Mouse (Mus musculus) small intestine, adult 2 months (tissue): Measurements from ENCODE around the gene Dcaf12. TPM values are rescaled to one million over a fixed set of nuclear protein-coding genes. Genes with fewer than 3 reads are reported as not detected.

ENCODE experiments used
- H3K27ac ChIP-seq: fragments of 200-500 bp; 2 replicates; pipeline ENCODE4 v1.5.1; 2012; ENCODE audit warnings: low read depth, low read length, control low read depth, inconsistent platforms; ENCODE audit not compliant: insufficient read depth
- H3K27me3 ChIP-seq: fragments of 200-500 bp; 2 replicates; pipeline ENCODE4 v1.6.1; 2012; ENCODE audit warnings: mild to moderate bottlenecking, moderate library complexity, low read length, inconsistent platforms; ENCODE audit not compliant: control insufficient read depth, insufficient read depth
- H3K36me3 ChIP-seq: fragments of 200-500 bp; 2 replicates; pipeline ENCODE4 v1.6.1; 2012; ENCODE audit warnings: mild to moderate bottlenecking, low read length, control low read depth, inconsistent platforms; ENCODE audit not compliant: control insufficient read depth, insufficient read depth
- H3K4me1 ChIP-seq: fragments of 200-500 bp; 2 replicates; pipeline ENCODE4 v1.6.1; 2012; ENCODE audit warnings: low read length, inconsistent platforms, mixed read lengths; ENCODE audit not compliant: control insufficient read depth, insufficient read depth, insufficient read length
- H3K4me3 ChIP-seq: fragments of 200-500 bp; 2 replicates; pipeline ENCODE4 v1.5.1; 2012; ENCODE audit warnings: low read depth, mild to moderate bottlenecking, control low read depth, inconsistent platforms, low read length, moderate library complexity
- CTCF ChIP-seq: fragments of 200-500 bp; IDR thresholded peaks from 2 replicates; pipeline ENCODE4 v1.5.1; 2012; ENCODE audit warnings: low read depth, mild to moderate bottlenecking, control low read depth, inconsistent platforms, low read length, moderate library complexity, mixed read lengths; ENCODE audit not compliant: insufficient replicate concordance, insufficient read length; ENCODE audit errors: extremely low read depth
- POLR2A ChIP-seq: fragments of 200-500 bp; IDR thresholded peaks from 2 replicates; pipeline ENCODE4 v1.6.1; 2012; ENCODE audit warnings: low read depth, mild to moderate bottlenecking, control low read depth, inconsistent platforms, low read length, moderate library complexity
- WGBS: fragments of 180-500 bp; shearing (Covaris S2); methylation state at CpG from one replicate; pipeline ENCODE4 v1.1.7; 2018; 5-methylcytosine and 5-hydroxymethylcytosine counted together
- polyA plus RNA-seq: library from polyadenylated mRNA; depleted of rRNA; stranded (reverse); fragments of >200 nt; gene quantifications from 2 replicates; pipeline ENCODE4 v1.2.3, GENCODE M21; 2012

The Dcaf12 gene
- polyA plus RNA-seq, 1 experiment = 27.5 TPM

GRCm38 (mm10) chr4:41293907-41294306 is 20.8 kb downstream of the Dcaf12 start:
- Histone ChIP-seq H3K36me3 (peaks cover 73% of the 10 kb centered on the region), H3K4me1 (no peaks in the 10 kb centered on the region), H3K4me3 (no peak overlapping the region), H3K27me3 (no peaks in the 10 kb centered on the region), H3K27ac (no peak overlapping the region)
- TF ChIP-seq POLR2A (no peak), CTCF (no peak)
- 60% methylated on average over 4 of the region's 4 CpGs for WGBS

GRCm38 (mm10) chr4:41289802-41290201 is 24.9 kb downstream of the Dcaf12 start:
- H3K27me3 ChIP-seq = no peaks in the 10 kb centered on the region
- H3K27ac ChIP-seq = no peak overlapping the region
- WGBS = 86% methylated on average over 7 of the region's 7 CpGs
- peaks cover 39% of the 10 kb centered on the region for H3K36me3 ChIP-seq
- TF ChIP-seq POLR2A (no peak), CTCF (no peak)
- H3K4me3 ChIP-seq = no peak overlapping the region
- H3K4me1 ChIP-seq = no peaks in the 10 kb centered on the region

DNA sequence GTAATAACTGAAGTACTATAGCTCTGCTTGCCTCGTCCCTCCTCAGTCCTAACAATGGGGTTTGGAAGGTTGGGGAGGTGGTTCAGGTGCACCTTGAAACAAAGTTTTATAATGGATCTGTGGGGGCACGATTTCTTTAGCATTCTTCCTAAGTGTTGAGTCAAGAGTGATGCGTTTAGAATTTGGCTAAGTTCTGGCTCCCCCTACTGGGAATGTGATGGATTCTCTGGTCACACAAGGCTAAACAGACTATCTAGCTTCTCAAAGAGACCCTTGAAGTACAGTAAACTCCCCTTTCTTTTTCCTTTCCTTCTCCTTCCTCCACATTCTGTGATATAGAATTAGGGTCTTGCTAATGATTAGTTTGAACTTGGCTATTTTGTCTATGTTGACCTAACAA is 28.3 kb downstream of the Dcaf12 start:
- 16% methylated on average over 3 of the region's 3 CpGs for WGBS
- Histone ChIP-seq H3K27ac (no peak overlapping the region), H3K36me3 (peaks cover 8% of the 10 kb centered on the region), H3K27me3 (no peaks in the 10 kb centered on the region), H3K4me3 (no peak overlapping the region), H3K4me1 (no peaks in the 10 kb centered on the region)
- TF ChIP-seq POLR2A = no peak
- no peak for TF ChIP-seq CTCF

- H3K4me1 ChIP-seq = no peaks in the 10 kb centered on the region
- H3K4me3 ChIP-seq = no peak overlapping the region
- no peak for TF ChIP-seq POLR2A
- no peak for TF ChIP-seq CTCF
- H3K27me3 ChIP-seq = no peaks in the 10 kb centered on the region
- no peaks in the 10 kb centered on the region for H3K36me3 ChIP-seq
- WGBS = 58% methylated on average over 2 of the region's 2 CpGs
- H3K27ac ChIP-seq = no peak overlapping the region
Measured at GRCm38 (mm10) chr4:41284087-41284486, 30.6 kb downstream of the Dcaf12 start.

GRCm38 (mm10) chr4:41275927-41276326 is 38.8 kb downstream of the Dcaf12 start:
- Histone ChIP-seq H3K4me1 (no peaks in the 10 kb centered on the region; the same call in 1 of the 2 replicates), H3K27me3 (no peaks in the 10 kb centered on the region), H3K27ac (no peak overlapping the region), H3K4me3 (no peak overlapping the region), H3K36me3 (no peaks in the 10 kb centered on the region)
- no peak for TF ChIP-seq POLR2A
- TF ChIP-seq CTCF = no peak
- WGBS = 67% methylated on average over 5 of the region's 5 CpGs

DNA sequence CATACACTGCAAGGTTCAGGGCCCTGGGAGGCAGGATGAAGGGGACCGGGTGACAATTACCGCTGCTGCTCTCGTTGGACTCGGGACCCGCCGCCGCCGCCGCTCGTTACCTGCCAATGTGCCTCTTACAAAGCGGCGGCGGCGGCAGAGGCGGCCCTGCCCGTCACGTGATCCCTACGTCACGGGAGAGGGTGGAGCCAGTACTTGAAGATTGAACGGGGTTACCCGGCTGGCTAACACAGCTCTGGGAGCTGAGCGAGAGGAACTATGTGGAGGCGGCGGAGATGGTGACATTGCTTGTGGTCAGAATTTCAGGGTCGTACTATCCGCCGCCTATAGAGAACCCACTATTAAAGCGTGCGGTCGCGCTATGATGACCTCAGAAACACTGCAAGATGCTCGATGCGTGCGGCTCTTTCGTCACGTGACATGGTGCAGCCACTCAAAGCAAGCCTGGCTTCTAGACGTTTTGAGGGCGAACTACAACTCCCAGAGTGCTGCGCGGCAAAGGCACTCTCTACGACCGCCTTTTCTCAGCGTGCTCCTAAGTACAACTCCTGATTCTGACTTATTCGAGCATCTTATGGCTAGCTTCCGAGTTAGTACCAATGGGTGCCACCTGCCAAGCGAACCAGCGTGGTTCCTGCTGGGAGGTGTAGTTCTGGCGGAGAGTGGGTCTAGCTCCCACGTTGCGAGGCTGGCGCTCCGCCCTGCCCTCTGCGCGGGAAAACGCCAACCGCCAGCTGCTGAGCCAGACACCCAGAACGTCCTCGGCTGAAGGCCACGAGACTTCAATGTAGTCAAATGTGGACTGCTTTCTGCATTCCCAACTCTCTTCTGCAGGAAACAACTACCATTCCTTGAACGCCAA is 39.5 kb downstream of the Dcaf12 start, which contains the start of gene Ubap2:
Ubap2 (minus strand) TSS at position 165 of the 871 bp plus-strand sequence.
- no peak for TF ChIP-seq CTCF
- TF ChIP-seq POLR2A = peak; percentile 63
- Histone ChIP-seq H3K4me3 (peak within 1 kb of the TSS; percentile 73), H3K36me3 (no peaks in the 10 kb centered on the region), H3K27me3 (no peaks in the 10 kb centered on the region), H3K27ac (peak within 1 kb of the TSS; percentile 63), H3K4me1 (no peaks in the 10 kb centered on the region; the same call in 1 of the 2 replicates)
- WGBS = 1% methylated on average over 60 of the region's 60 CpGs

DNA sequence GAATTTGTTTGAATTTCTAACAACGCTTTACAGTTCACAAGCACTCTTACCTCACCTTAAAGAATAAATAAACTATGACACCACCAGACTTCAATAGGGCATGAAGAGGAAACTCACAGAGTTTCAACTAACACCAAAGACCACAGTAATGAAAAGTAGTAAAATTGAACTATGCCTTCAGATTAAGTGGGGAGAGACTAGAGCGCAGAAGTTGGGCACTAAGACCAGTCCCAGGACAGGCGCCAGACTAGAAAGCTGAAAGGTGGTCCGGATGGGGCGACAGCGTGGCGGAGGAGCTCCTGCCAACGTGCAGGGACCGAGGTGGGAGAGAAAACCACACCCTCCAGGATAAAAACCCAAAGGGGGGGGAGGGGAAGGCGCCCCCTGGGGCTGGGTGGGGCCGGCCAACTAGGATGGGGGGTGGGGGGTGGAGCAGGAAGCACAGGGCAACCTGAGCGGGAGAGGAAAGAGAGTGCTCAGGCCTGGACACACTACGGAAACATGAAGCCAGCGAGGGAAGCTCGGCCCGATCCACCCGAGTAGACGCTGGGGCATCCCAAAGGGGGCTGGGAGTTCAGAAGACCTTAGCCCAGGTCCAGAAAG is 40.2 kb downstream of the Dcaf12 start:
- Histone ChIP-seq H3K4me3 (peak overlapping the region; percentile 73), H3K36me3 (no peaks in the 10 kb centered on the region; the same call in 1 of the 2 replicates), H3K27me3 (no peaks in the 10 kb centered on the region), H3K27ac (peak overlapping the region; percentile 63), H3K4me1 (no peaks in the 10 kb centered on the region; the same call in 1 of the 2 replicates)
- TF ChIP-seq CTCF (no peak), POLR2A (no peak)
- WGBS = 1% methylated on average over 18 of the region's 18 CpGs
